Mouse (Mus musculus) gastrocnemius, postnatal 36 days (tissue): ENCODE data around the gene S100a3. TPM values are rescaled to one million over a fixed set of nuclear protein-coding genes. Genes with fewer than 3 reads are reported as not detected.

Experiments
- DNase-seq, 2 experiments: peaks; one replicate each; pipeline ENCODE4 v3.0.0; 2022
- intact Hi-C: fragments of 180-260 bp; cut with DNase I; formaldehyde crosslinking; loops from one replicate; pipeline ENCODE4 v1.15.1; 2025
- total RNA-seq, 2 experiments: library from RNA; stranded (reverse); gene quantifications; 2 replicates each; pipeline ENCODE4 v1.2.3; 2021

S100a3 gene
- total RNA-seq, 2 experiments from 2014 or later = not detected

DNA sequence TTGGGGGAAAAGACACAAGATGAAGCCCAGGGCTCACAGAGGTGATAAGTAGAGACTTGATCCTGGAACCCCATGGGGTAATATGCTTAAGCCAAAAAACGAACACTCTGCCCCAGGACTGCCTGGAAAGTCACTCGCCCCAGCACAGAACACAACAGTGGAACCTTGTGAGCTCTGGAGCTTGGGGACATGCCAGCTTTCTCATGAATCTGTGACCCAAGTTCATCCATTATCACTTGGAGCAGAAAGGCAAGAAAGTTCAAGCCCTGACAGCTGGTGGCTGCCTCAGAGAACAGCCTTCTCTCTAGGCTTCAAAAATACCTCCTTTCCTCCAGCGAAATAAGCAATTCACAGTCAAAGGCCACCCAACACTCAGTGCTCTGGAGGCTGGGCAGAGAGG lies 39.0 kb downstream of the S100a3 start:
- DNase-seq = no peak
- intact Hi-C loops = no loop called here

DNA sequence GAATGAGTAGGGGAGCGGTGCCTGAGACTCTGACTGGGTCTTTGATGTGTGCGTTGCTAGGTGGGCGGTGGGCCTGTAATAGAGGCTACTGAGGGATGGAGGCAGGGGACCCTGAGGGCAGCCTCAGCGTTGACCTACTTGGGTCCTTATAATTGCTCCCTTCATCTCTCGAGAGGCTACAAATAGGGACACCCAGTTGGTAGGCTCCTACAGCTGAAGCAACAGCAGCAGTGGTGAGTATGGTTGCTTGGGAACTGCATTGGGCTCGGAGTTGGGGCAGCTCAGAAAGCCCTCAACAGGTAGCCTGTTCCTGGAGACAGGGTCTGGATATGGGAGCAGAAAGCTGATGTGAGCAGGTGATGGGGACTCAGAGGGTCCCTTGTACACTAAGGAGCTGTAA lies 39.7 kb downstream of the S100a3 start:
- DNase-seq = no peak
- intact Hi-C loops = no loop called here

DNA sequence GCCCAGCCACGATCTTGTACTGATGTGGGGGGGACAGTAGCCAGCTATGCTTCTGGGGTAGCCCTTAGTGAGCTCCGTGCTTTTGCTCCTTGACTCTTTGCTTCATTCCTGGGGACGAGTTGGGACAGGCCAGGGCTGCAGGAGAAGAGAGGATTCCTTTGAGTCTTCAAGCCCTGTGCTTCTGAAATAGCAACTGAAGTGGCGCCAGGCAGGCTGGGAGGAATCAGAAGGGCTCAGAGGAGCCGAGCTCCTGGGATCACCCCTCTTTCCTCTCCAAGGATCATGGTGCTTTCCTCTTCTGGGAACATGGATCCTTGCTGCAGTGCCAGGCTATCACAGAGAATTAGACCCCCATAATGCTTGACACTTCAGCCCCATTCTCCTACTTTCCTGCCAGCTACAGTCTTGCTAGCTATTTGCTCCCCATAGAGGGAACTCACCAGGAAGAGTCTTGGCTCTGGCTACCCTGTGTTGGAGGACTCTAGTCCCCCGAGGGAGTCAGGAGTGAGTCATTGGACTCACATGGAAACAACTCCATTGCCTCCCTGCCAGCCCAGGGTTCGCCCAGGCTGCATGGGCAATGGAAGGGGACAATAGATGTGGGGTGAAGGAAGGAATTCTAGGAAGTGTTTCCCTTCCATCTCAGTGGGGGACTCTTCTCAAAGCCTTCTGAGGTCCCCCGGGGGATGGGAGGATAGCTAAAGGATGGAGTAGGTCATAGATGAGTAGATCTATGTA lies 40.2 kb downstream of the S100a3 start:
- intact Hi-C loops = no loop called here
- DNase-seq = peak in 1 of 2 experiments; percentile 51

DNA sequence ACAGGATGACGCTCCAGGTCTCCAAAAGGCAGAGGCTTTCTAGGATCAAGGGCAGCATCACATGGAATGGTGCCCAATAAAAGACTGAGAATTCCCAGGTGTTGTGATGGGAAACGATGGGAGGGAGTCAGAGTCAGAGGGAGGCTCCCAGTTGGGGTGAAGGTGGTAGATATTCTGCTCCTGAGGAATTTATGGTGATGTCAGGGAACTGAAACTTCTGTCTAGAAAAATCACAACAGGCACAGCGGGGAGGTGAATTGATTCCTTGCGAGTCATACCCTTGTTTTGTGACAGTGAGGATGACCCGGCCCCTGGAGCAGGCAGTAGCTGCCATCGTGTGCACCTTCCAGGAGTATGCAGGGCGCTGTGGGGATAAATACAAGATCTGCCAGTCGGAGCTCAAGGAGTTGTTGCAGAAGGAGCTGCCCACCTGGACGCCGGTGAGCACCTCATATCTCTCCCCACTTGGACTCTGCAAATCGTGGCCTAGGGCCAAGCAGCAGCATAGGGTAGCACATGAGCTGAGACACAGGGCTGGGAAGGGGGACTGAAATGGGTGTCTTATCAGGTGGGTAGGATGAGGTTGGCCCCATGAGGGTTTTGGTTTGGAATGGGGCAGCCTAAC lies 41.2 kb downstream of the S100a3 start, which contains the start of gene Gm42674:
TSS of gene Gm42674 (plus strand) at position 419 of the 625 bp plus-strand sequence.
- intact Hi-C loops = no loop called here
- DNase-seq = no peak

DNA sequence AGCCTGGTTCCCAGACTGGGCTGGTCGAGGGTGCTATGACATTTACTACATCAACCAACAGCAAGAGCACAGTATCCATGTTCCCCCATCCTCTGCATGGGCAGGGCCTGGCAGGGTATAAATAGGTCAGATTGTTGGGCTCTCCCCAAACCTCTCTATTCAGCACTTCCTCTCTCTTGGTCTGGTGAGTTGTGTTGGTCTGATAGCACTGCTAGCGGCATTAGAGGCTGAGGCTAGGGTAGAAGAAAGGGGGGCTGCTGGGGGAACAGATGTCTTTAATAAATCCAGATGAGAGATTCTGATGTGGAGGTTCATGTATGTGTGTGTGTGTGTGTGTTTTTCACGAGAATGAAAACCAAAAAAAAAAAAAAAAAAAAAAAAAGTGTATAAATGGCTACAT lies 43.2 kb downstream of the S100a3 start, which contains the start of gene S100a4:
TSS of gene S100a4 (plus strand) at position 149 of the 400 bp plus-strand sequence.
- intact Hi-C loops = no loop called here
- no peak for DNase-seq

DNA sequence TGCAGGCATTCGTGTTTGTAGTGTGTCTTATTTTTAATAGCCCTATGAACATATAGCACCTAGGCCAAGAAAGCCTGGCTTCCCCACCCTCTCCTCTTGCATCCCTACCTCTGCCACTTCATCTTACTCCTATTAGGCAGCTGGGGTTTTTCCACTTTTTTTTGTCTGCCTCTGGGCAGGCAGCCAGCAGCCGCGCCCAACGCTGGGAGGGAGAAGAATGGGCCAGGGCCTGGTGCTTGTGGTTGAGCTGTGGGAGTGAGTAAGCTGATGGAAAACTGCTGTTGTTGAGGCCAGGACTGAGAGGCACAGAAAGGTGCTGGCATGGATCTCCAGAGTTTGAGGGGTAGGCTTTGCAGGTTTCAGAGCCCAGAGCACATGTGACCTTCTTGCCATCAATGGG lies 44.0 kb downstream of the S100a3 start:
- peak; percentile 86 for DNase-seq
- intact Hi-C loops = no loop called here

DNA sequence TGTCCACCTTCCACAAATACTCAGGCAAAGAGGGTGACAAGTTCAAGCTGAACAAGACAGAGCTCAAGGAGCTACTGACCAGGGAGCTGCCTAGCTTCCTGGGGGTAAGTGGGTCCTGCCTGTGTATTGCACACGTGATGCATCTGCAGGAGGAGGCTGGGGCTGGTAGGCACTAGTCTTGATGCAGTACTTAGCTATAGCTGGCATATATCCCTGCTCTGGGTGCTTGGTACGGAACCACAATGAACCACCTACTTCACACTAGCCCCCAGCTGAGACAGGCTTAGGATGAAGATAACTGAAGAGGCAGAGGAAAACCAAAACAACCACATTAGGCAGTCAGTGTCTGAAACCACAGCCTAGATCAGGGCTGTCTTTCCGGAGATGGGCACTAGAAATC lies 44.7 kb downstream of the S100a3 start:
- intact Hi-C loops = no loop called here
- no peak for DNase-seq

DNA sequence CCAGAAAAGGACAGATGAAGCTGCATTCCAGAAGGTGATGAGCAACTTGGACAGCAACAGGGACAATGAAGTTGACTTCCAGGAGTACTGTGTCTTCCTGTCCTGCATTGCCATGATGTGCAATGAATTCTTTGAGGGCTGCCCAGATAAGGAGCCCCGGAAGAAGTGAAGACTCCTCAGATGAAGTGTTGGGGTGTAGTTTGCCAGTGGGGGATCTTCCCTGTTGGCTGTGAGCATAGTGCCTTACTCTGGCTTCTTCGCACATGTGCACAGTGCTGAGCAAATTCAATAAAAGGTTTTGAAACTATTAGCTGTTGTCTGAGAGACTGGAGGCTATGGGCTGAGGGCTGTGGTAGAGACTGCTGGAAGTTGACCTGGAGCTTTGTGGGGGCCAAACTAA lies 45.4 kb downstream of the S100a3 start:
- intact Hi-C loops = no loop called here
- DNase-seq = no peak

DNA sequence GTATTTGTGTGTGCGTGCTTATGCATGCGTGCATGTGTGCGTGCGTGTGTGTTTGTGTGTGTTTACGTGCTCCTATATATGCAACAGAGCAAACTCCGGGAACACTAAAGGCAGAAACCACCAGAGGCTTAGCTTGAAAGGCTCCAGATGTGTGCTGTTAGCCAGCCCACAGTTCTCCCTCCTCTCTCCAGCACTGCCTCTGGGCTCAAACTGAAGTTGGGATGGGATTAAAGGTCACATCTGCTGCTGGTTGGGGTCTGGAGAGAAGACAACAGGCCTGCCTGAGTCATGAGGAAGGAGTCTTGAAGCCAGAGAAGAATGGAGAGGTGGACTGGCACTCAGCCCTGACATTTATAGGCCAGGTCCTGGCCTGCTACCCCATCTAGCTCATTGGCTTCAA lies 45.8 kb downstream of the S100a3 start:
- intact Hi-C loops = no loop called here
- DNase-seq = no peak

DNA sequence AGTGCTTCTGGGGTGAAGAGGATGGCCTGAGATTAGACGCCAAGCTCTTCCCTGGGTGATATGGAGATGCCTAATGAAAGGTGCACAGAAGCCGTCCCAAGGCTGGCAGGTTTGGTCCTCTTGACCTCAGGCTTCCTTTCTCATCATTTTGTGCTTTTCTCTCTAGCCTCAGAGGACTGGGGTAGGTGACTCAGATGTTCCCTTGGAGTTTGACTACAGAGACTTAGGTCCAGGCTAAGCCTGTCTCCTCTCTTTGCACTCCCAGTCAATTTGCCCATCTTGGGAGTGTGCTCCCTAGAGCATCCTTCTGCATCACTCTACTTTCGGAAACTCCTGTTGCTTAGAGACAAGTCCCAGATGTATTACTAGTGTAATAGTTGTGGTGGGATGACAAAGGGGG lies 47.0 kb downstream of the S100a3 start:
- intact Hi-C loops = no loop called here
- no peak for DNase-seq

DNA sequence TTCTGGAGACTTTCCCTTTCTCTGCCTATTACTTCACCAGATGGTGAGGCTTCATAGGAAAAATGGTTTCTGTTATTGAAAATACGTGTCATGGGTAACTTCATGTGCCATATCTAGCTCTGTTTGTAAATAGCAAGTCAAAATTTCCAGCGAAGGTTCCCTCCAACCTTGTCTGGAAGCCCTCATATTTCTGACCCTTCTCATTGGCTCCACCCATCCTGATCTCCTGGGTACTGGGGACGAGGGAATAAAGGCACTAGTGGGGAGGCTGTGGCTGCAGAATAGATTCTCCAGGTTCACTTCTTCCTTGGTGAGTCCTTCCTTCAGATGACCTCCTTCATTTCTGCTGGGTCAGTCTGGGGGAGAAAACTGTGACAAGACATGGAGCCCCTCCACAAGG lies 47.8 kb downstream of the S100a3 start, which contains the start of gene S100a5:
TSS of gene S100a5 (plus strand) at position 301 of the 400 bp plus-strand sequence.
- no peak for DNase-seq
- intact Hi-C loops = no loop called here

DNA sequence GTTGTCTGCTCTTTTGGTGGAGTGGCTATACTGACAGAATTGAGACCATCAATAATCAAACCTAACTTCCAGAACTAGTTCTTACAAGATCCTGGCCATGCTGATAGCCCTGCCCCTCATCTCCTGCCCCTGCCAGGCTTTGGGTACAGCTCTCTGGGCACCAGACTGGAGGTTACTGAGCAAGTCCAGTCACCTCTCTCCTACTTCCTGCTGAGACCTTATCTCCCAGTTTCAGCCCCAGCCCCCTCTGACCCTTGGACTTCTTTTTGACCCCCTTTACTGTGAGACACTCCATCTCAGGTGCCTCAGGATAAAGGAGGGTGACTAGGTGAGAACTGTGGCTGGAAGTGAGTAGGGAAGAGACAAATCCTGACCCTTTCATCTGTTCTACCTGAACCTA lies 48.7 kb downstream of the S100a3 start:
- intact Hi-C loops = no loop called here
- DNase-seq = no peak

DNA sequence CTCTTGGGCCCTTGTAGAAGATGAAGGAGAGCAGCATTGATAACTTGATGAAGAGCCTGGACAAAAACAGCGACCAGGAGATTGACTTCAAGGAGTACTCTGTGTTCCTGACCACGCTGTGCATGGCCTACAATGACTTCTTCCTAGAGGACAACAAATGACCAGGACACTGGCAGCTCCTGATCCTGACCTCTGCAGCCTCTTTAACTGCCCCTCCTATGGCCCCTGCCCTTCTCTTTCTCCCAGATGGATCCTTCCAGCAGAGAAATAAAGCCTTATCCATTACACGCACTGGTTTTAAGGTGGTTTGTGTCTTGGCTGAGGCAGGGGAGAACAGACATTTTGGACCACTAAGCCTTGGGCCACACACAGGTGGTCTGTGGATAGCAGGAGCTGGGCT lies 51.1 kb downstream of the S100a3 start:
- intact Hi-C loops = no loop called here
- no peak for DNase-seq

DNA sequence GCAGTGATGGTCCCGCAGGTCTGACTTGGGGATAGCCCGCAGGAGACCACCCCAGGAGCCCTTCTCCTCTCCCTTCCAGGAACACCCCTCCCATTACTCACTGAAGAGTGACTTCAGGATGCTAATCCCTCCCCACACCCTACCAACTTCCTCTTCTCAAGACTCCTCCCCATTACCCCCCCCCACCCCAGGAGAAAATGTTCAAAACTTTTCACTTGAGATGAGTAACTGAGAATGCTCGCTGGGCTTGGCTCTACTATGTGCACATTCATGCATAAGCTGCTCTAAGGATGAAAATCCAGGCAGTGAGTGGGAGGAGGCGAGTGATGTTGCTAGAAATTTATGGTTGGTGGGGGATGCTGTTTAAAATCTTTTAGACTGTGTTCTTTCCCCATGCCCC lies 51.7 kb downstream of the S100a3 start:
- intact Hi-C loops = no loop called here
- DNase-seq = no peak

DNA sequence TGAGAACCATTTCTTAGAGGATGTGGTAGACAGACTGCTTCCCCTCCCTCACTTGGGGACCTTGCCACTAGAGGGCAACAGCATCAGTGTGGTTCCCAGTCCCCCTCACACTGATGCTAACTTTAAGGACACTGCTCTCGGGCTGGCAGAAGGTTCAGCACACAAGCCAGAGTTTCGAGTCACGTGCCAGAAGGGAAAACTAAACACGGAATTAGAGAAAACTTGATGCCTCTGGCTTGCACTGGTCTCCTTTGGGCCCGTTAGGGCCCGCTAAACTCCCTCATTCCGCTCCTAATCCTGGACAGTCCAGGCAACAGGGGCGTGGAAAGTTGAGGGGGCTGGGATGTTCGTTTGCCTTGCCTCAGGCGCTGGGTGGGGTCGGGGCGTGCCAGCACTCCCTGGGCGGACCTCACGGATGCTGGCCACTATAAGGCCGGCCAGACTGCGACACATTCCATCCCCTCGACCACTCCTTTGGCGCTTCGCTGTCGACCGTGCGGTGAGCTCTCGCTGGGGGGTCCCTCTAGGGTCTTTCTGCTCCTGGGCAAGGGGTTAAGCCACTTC lies 52.4 kb downstream of the S100a3 start, which contains the start of gene S100a6:
TSS of gene S100a6 (plus strand) at position 155 of the 564 bp plus-strand sequence.
- peak; percentile 74 to 81 for DNase-seq
- intact Hi-C loops = no loop called here

DNA sequence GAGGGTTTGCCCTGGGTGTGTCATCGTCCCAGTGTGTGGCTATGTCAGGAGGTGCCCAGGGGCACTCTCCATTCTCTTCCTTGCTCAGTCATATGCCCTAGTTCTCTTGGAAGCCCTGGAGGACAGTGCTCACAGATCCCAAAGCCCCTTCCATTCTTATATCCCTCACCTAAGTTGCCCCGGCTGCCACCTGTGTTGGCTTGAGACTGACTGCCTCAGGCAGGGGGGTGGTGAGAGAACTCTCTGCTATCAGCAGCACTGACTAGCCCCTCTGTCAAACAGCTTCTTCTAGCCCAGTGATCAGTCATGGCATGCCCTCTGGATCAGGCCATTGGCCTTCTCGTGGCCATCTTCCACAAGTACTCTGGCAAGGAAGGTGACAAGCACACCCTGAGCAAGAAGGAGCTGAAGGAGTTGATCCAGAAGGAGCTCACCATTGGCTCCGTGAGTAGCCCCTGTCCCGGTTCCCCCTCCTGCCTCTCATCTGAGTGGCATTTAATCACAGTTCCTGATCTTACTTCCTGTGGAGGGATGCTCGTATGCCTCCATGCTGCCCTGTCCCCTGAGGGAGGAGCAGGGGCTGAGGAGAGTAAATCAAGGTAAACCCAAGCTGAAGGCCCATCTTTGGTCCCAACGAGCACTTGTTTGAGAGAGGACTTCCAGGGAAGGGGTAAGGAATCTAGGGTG lies 53.2 kb downstream of the S100a3 start:
- DNase-seq = no peak
- intact Hi-C loops = loop anchor here (2.0 kb wide), 2 partner anchors 27 to 89 kb away; no protein-coding TSS in a partner anchor

DNA sequence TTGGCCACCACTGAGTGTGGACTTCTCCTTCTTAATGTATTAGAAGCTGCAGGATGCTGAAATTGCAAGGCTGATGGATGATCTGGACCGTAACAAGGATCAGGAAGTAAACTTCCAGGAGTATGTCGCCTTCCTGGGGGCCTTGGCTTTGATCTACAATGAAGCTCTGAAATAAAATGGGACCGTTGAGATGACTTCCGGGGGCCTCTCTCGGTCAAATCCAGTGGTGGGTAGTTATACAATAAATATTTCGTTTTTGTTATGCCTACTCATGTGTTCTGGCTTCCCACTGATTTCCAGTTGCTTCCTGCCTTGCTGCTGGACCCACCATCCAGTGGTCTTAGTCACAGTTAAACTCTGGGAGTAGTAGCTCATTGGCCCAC lies 53.8 kb downstream of the S100a3 start:
- intact Hi-C loops = loop anchor here (2.0 kb wide), 2 partner anchors 27 to 89 kb away; no protein-coding TSS in a partner anchor
- no peak for DNase-seq

DNA sequence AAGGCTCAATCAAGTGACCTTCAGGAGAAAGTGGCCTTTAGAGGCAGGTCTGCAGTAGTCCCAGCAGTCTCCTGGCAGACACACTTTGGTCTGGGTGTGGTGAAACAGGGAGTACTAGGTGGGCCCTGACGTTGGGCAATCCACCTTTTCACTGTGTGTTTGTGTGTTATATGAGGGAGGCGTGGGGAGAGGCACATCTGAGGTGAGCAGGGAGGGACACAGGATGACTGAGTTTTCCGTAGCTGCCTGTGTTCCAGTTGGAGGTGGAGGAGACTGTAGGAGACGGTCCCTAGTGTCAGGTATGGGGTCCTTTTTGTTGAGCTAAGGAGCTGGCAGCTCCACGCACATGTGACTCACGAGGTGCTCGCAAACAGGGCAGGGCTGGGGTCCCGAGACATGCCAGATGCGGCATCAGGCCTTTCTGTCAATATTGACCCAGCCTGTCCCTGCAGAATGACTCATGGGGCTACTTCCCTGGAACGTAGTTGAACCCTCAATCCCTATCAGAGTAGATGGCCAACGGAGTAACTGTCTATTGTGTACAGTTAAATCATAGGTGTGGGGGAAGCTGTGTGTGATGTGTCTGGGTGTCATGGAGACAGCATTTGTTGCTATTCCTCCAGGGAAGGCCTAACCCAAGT lies 54.4 kb downstream of the S100a3 start:
- DNase-seq = no peak
- intact Hi-C loops = loop anchor here (2.0 kb wide), 2 partner anchors 28 to 90 kb away; no protein-coding TSS in a partner anchor

DNA sequence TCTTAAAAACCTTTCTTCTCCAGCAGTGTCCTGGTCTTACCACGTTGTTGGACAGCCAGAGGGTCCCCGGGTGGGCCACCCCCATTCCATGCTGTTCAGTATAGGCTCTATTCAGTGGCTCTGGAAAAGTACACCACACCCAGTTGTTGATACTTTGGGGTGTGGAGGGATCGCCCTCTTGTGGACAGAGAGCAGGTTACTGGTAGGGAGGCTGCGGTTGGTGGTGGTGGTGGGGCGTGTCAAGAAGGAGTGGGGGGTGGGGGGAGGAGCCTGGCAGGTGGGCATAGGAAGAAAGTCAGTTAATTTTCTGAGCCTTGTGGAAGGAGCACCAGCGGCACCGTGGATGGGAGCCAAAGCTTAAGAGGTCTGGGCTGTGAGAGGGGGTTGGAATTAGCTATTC lies 55.0 kb downstream of the S100a3 start:
- intact Hi-C loops = loop anchor here (2.0 kb wide), 2 partner anchors 29 to 91 kb away; no protein-coding TSS in a partner anchor
- peak; percentile 64 to 74 for DNase-seq

DNA sequence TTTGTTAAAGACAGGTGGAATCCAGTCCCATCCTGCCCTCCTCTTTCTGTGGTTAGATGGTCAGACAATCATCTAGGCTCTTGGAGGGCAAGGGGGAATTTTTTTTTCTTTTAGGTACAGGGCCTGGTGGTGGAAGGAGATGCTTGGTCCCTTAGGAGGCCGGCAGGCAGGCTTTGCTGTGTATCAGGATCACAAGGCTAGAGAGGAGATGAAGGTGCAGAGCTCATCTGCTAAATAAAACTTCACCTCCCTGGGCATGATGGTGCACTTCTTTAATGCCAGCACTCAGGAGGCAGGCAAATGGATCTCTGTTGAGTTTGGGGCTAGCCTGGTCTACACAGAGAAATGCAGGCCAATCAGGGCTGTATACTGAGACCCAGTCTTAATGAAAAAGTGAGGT lies 55.5 kb downstream of the S100a3 start:
- intact Hi-C loops = loop anchor here (2.0 kb wide), 2 partner anchors 29 to 91 kb away; no protein-coding TSS in a partner anchor

More for the DNA sequence above, 55.5 kb downstream of the S100a3 start:
- no peak for DNase-seq
